Mouse (Mus musculus): ENCODE data around the gene Pip5k1c. TPM values are rescaled to one million over a fixed set of nuclear protein-coding genes. Genes with fewer than 3 reads are reported as not detected.

Pip5k1c gene
- polyA plus RNA-seq, 1 experiment from 2014 or later = 62.9 TPM

GRCm38 (mm10) chr10:81340551-81341332, 48.0 kb downstream of the Pip5k1c start:
- no peaks in the 10 kb centered on the region for H3K9me3 ChIP-seq (ENCODE audit: low read length)
- H3K9ac ChIP-seq (replicated peaks; ENCODE audit: low read length) = no peak overlapping the region
- no peak for ATAC-seq (ENCODE audit: low FRiP score, low TSS enrichment)
- 41% methylated on average over 17 of the region's 17 CpGs for WGBS
- no peak overlapping the region for H3K4me3 ChIP-seq (ENCODE audit: low read length)
- peaks cover 37% of the 10 kb centered on the region for H3K27me3 ChIP-seq (ENCODE audit: insufficient read depth, low read length)
- H3K36me3 ChIP-seq (ENCODE audit: insufficient read depth, low read length) = no peaks in the 10 kb centered on the region
- no peak overlapping the region for H3K4me2 ChIP-seq (replicated peaks; ENCODE audit: low read depth, low read length)
- H3K27ac ChIP-seq (ENCODE audit: low read length) = no peak overlapping the region
- H3K4me1 ChIP-seq (ENCODE audit: insufficient read depth, low read length) = peaks cover 15% of the 10 kb centered on the region

DNA sequence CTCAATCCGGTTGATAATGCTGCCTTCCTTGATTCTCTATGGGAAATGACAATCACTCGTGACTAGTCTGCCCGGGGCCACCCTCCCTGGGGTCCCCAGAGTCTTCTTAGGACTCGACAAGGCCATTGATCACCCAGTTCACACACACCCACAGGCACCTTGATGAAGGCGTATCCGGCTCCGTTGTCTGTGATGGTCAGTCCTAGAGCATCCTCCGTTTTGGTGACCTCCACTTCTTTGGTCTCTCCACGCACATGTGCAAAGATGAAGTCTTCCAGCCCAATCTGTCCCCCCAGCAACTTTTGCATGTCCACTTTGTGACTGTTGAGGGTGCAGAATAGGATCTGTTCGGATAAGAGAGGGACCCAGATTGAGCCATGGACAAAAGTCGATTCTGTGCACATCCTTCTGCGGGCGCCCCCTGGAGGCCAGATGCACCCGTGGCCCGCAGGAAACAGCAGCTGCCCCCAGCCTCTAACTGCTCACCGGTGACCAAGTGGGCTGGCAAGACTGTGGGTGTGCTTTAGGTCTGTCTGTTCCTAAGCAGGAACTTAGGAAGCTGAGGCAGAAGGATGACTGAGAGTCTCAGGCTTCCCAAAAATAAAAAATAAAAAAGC, 48.7 kb downstream of the Pip5k1c start:
- H3K4me2 ChIP-seq (replicated peaks; ENCODE audit: low read depth, low read length) = no peak overlapping the region
- H3K4me3 ChIP-seq (ENCODE audit: low read length) = no peak overlapping the region
- H3K4me1 ChIP-seq (ENCODE audit: insufficient read depth, low read length) = peaks cover 10% of the 10 kb centered on the region
- no peaks in the 10 kb centered on the region for H3K36me3 ChIP-seq (ENCODE audit: insufficient read depth, low read length)
- peaks cover 37% of the 10 kb centered on the region for H3K27me3 ChIP-seq (ENCODE audit: insufficient read depth, low read length)
- no peak for ATAC-seq (ENCODE audit: low FRiP score, low TSS enrichment)
- no peak overlapping the region for H3K27ac ChIP-seq (ENCODE audit: low read length)
- H3K9me3 ChIP-seq (ENCODE audit: low read length) = no peaks in the 10 kb centered on the region
- H3K9ac ChIP-seq (replicated peaks; ENCODE audit: low read length) = no peak overlapping the region
- 36% methylated on average over 16 of the region's 16 CpGs for WGBS

- Histone ChIP-seq H3K27me3 (ENCODE audit: insufficient read depth, low read length) (peaks cover 37% of the 10 kb centered on the region), H3K9ac (replicated peaks; ENCODE audit: low read length) (peak within 1 kb of the TSS; percentile 69), H3K4me1 (ENCODE audit: insufficient read depth, low read length) (peaks cover 20% of the 10 kb centered on the region), H3K4me3 (ENCODE audit: low read length) (peak within 1 kb of the TSS; percentile 54), H3K4me2 (replicated peaks; ENCODE audit: low read depth, low read length) (peak within 1 kb of the TSS; percentile 83), H3K9me3 (ENCODE audit: low read length) (no peaks in the 10 kb centered on the region), H3K36me3 (ENCODE audit: insufficient read depth, low read length) (peaks cover 3% of the 10 kb centered on the region; the same call in 1 of the 2 replicates), H3K27ac (ENCODE audit: low read length) (no peak within 1 kb of the TSS)
- no peak for ATAC-seq (ENCODE audit: low FRiP score, low TSS enrichment)
- WGBS = 2% methylated on average over 62 of the region's 67 CpGs
Observed at GRCm38 (mm10) chr10:81342686-81343505, 50.1 kb downstream of the Pip5k1c start, which contains the start of gene Gipc3. TSS of gene Gipc3 (minus strand) at chr10:81343266.

- H3K9me3 ChIP-seq (ENCODE audit: low read length) = no peaks in the 10 kb centered on the region
- 49% methylated on average over 8 of the region's 8 CpGs for WGBS
- no peak overlapping the region for H3K27ac ChIP-seq (ENCODE audit: low read length)
- no peak for ATAC-seq (ENCODE audit: low FRiP score, low TSS enrichment)
- no peak overlapping the region for H3K9ac ChIP-seq (replicated peaks; ENCODE audit: low read length)
- H3K4me1 ChIP-seq (ENCODE audit: insufficient read depth, low read length) = peaks cover 28% of the 10 kb centered on the region
- H3K36me3 ChIP-seq (ENCODE audit: insufficient read depth, low read length) = peaks cover 7% of the 10 kb centered on the region; the same call in 1 of the 2 replicates
- no peak overlapping the region for H3K4me3 ChIP-seq (ENCODE audit: low read length)
- H3K27me3 ChIP-seq (ENCODE audit: insufficient read depth, low read length) = peaks cover 37% of the 10 kb centered on the region
- no peak overlapping the region for H3K4me2 ChIP-seq (replicated peaks; ENCODE audit: low read depth, low read length)
Observed at GRCm38 (mm10) chr10:81344421-81345161, 51.8 kb downstream of the Pip5k1c start.

GRCm38 (mm10) chr10:81345162-81345534, 52.4 kb downstream of the Pip5k1c start:
- Histone ChIP-seq H3K9me3 (ENCODE audit: low read length) (no peaks in the 10 kb centered on the region), H3K27ac (ENCODE audit: low read length) (no peak overlapping the region), H3K36me3 (ENCODE audit: insufficient read depth, low read length) (peaks cover 7% of the 10 kb centered on the region; the same call in 1 of the 2 replicates), H3K4me1 (ENCODE audit: insufficient read depth, low read length) (peaks cover 32% of the 10 kb centered on the region), H3K9ac (replicated peaks; ENCODE audit: low read length) (no peak overlapping the region), H3K27me3 (ENCODE audit: insufficient read depth, low read length) (peaks cover 37% of the 10 kb centered on the region), H3K4me2 (replicated peaks; ENCODE audit: low read depth, low read length) (no peak overlapping the region), H3K4me3 (ENCODE audit: low read length) (no peak overlapping the region)
- no peak for ATAC-seq (ENCODE audit: low FRiP score, low TSS enrichment)
- WGBS = 68% methylated on average over 4 of the region's 4 CpGs

DNA sequence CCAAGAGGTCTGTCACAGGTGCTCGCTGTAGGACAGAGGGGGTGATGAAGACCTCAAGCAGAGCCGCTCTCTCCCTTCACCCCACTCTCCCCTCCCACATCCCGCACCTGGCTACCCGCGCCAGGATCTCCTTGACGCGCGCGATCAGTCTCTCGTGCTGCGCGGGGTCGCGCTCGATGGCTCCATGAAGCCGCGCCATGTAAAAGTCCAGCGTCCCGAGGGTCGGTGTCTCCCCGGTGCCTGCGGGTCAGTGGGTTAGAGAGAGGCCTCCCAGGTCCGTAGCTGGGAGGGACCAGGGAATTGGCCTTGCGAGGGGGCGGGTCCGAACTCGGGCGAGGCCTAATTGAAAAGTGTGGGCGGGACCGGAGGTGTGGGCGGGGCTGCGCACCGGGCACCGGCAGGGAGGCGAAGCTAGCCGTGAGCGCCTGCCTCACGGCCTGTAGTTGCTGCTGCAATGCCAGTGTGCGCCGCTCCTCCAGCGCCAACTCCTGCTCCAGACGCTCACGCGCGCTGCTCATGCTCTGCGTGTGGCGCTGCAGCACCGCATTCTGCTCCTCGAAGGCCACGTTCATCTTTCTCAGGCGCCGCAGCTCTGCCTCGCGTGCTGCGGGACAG, 53.8 kb downstream of the Pip5k1c start:
- H3K4me3 ChIP-seq (ENCODE audit: low read length) = peak overlapping the region; percentile 42
- H3K9ac ChIP-seq (replicated peaks; ENCODE audit: low read length) = peak overlapping the region; percentile 61
- peaks cover 7% of the 10 kb centered on the region; the same call in 1 of the 2 replicates for H3K36me3 ChIP-seq (ENCODE audit: insufficient read depth, low read length)
- ATAC-seq (ENCODE audit: low FRiP score, low TSS enrichment) = peak; percentile 8; the same call in 1 of the 2 replicates
- H3K27me3 ChIP-seq (ENCODE audit: insufficient read depth, low read length) = peaks cover 30% of the 10 kb centered on the region
- WGBS = 8% methylated on average over 54 of the region's 55 CpGs
- peak overlapping the region; percentile 61 for H3K27ac ChIP-seq (ENCODE audit: low read length)
- peaks cover 39% of the 10 kb centered on the region for H3K4me1 ChIP-seq (ENCODE audit: insufficient read depth, low read length)
- no peaks in the 10 kb centered on the region for H3K9me3 ChIP-seq (ENCODE audit: low read length)
- peak overlapping the region; percentile 73 for H3K4me2 ChIP-seq (replicated peaks; ENCODE audit: low read depth, low read length)

- peaks cover 33% of the 10 kb centered on the region for H3K4me1 ChIP-seq (ENCODE audit: insufficient read depth, low read length)
- peak overlapping the region; percentile 90 for H3K4me2 ChIP-seq (replicated peaks; ENCODE audit: low read depth, low read length)
- ATAC-seq (ENCODE audit: low FRiP score, low TSS enrichment) = no peak
- H3K27ac ChIP-seq (ENCODE audit: low read length) = 0 out of 2 replicates have a peak overlapping the region, but pooled peaks have one; percentile 81
- WGBS = 6% methylated on average over 12 of the region's 12 CpGs
- H3K9me3 ChIP-seq (ENCODE audit: low read length) = no peaks in the 10 kb centered on the region
- peak overlapping the region; percentile 97 for H3K9ac ChIP-seq (replicated peaks; ENCODE audit: low read length)
- H3K27me3 ChIP-seq (ENCODE audit: insufficient read depth, low read length) = peaks cover 6% of the 10 kb centered on the region; the same call in 1 of the 2 replicates
- peaks cover 7% of the 10 kb centered on the region; the same call in 1 of the 2 replicates for H3K36me3 ChIP-seq (ENCODE audit: insufficient read depth, low read length)
- H3K4me3 ChIP-seq (ENCODE audit: low read length) = peak overlapping the region; percentile 88
Observed at GRCm38 (mm10) chr10:81349146-81349545, 56.4 kb downstream of the Pip5k1c start.

DNA sequence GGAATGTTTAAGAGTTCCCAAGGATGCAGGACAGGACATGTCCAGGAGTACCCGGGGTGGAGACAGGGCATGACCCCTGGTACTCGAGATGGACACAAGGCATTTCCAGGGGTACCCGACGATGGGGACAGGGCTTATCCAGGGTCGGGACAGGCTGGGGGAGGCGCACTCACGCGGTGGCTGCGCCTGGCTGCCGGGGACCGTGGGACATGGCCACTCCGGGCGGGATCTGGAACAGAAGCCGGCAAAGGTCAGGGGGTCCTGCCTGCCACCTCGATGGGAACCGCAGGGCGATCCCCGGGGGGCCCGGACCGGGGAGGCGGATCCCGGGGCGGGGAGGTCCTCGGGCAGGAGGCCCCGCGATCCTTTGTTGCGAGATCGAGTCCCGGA, 57.2 kb downstream of the Pip5k1c start:
- peak overlapping the region; percentile 90 for H3K4me2 ChIP-seq (replicated peaks; ENCODE audit: low read depth, low read length)
- peak; percentile 12 for ATAC-seq (ENCODE audit: low FRiP score, low TSS enrichment)
- peaks cover 7% of the 10 kb centered on the region; the same call in 1 of the 2 replicates for H3K36me3 ChIP-seq (ENCODE audit: insufficient read depth, low read length)
- H3K9me3 ChIP-seq (ENCODE audit: low read length) = no peaks in the 10 kb centered on the region
- no peaks in the 10 kb centered on the region for H3K27me3 ChIP-seq (ENCODE audit: insufficient read depth, low read length)
- H3K4me1 ChIP-seq (ENCODE audit: insufficient read depth, low read length) = peaks cover 33% of the 10 kb centered on the region
- H3K27ac ChIP-seq (ENCODE audit: low read length) = peak overlapping the region; percentile 81
- under 1% methylated on average over 25 of the region's 29 CpGs for WGBS
- H3K4me3 ChIP-seq (ENCODE audit: low read length) = peak overlapping the region; percentile 88
- peak overlapping the region; percentile 97 for H3K9ac ChIP-seq (replicated peaks; ENCODE audit: low read length)

Measured in kidney, embryonic 16.5 days (tissue).